Mouse (Mus musculus) kidney, adult 2 months (tissue): ENCODE measurements at regions not wholly inside any gene's neighbourhood (a gene's known extent, or its start where the extent isn't known, plus 50 kb on each side); places are given as distances from the start of the nearest gene placed in this dataset.

ENCODE experiments used
- CTCF ChIP-seq: fragments of 200-500 bp; conservative IDR thresholded peaks from 2 replicates; pipeline ENCODE4 v1.5.1; 2011; ENCODE audit warnings: low read depth, mild to moderate bottlenecking, control low read depth, low read length, moderate library complexity, mixed read lengths; ENCODE audit not compliant: insufficient read depth, insufficient read length
- POLR2A ChIP-seq: fragments of 200-500 bp; IDR thresholded peaks from one replicate; pipeline ENCODE4 v1.6.1; 2011; ENCODE audit warnings: low read depth, low read length, control low read depth

DNA sequence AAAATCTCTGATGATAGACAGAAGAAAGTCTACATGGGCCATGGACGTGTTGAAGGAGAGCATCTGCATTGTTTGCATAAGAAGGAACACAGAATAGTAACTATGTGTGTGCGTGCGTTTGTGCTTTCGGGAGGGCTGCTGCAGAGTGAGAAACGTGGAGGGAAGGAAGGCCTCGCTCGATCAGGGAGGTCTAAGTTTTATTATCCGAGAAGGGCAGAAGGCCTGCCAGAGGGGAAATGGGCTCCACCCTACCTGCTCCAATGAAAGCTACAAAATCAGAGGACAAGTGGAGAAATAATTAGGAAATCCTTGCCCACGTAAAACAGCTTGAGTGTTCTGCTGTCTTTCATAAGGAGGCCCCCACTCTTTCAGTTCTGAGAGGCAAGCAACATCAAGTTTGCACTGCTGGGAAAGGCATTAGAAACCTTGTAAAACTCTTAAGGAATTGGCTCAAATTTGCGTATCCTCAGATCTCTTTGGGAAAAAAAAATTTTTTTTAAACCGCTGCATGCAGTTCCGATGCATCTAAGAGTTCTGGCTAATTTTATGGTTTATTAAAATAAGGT is 261.7 kb upstream of the Prickle1 start:
- TF ChIP-seq POLR2A: no peak
- TF ChIP-seq CTCF: no peak
